Mouse (Mus musculus) liver, embryonic 12.5 days (tissue): ENCODE measurements at regions not wholly inside any gene's neighbourhood (a gene's known extent, or its start where the extent isn't known, plus 50 kb on each side); places are given as distances from the start of the nearest gene placed in this dataset.

Experiments
- ATAC-seq: fragments of 200-750 bp; cut with Nextera tagmentation; 2 replicates; pipeline ENCODE4 v1.8.0; 2017; ENCODE audit warnings: moderate number of reproducible peaks, mild to moderate bottlenecking, moderate library complexity
- H3K27ac ChIP-seq: fragments of 300-500 bp; sonication (generic); 2 replicates; pipeline ENCODE4 v1.5.1; 2016; ENCODE audit warnings: mild to moderate bottlenecking
- H3K27me3 ChIP-seq: fragments of 300-500 bp; sonication (generic); replicated peaks from 2 replicates; pipeline ENCODE4 v1.6.1; 2016; ENCODE audit warnings: mild to moderate bottlenecking, moderate library complexity
- H3K36me3 ChIP-seq: fragments of 300-500 bp; sonication (generic); 2 replicates; pipeline ENCODE4 v1.6.1; 2016; ENCODE audit warnings: mild to moderate bottlenecking, moderate library complexity
- H3K4me1 ChIP-seq: fragments of 300-500 bp; sonication (generic); 2 replicates; pipeline ENCODE4 v1.6.1; 2016
- H3K4me2 ChIP-seq: fragments of 300-500 bp; sonication (generic); 2 replicates; pipeline ENCODE4 v1.6.1; 2016; ENCODE audit warnings: mild to moderate bottlenecking, moderate library complexity
- H3K4me3 ChIP-seq: fragments of 300-500 bp; sonication (generic); 2 replicates; pipeline ENCODE4 v1.5.1; 2016; ENCODE audit warnings: mild to moderate bottlenecking, moderate library complexity
- H3K9ac ChIP-seq: fragments of 300-500 bp; sonication (generic); 2 replicates; pipeline ENCODE4 v1.6.1; 2016; ENCODE audit warnings: mild to moderate bottlenecking, moderate library complexity
- H3K9me3 ChIP-seq: fragments of 300-500 bp; sonication (generic); replicated peaks from 2 replicates; pipeline ENCODE4 v1.6.1; 2016; ENCODE audit warnings: mild to moderate bottlenecking, moderate library complexity
- WGBS: fragments of 180-500 bp; shearing (Covaris S2); methylation state at CpG from one replicate; pipeline ENCODE4 v1.1.7; 2016; ENCODE audit not compliant: insufficient replicate concordance; 5-methylcytosine and 5-hydroxymethylcytosine counted together

DNA sequence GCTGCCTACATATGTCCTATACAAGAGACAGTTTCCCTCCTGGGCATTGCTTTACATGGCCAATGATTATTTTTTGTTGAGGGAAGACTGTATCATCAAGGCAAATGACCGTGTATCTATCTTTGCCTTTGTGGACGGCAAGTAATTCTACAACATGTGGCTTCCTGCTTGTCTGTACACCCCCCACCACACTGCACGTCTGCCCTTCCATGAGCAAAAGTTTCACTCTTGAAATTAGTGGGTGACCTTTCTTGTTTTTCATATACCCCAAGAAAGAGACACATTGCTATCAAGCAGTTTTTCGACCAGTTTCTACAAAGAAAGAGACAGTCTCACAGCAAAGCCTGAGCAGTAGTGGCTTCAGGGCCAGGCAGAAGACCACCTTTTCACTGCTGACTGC lies 180.5 kb upstream of the Prdm1 start:
- WGBS, result 62% methylated on average over 4 of the region's 4 CpGs
- no peak overlapping the region for H3K4me3 ChIP-seq
- ATAC-seq, result no peak

DNA sequence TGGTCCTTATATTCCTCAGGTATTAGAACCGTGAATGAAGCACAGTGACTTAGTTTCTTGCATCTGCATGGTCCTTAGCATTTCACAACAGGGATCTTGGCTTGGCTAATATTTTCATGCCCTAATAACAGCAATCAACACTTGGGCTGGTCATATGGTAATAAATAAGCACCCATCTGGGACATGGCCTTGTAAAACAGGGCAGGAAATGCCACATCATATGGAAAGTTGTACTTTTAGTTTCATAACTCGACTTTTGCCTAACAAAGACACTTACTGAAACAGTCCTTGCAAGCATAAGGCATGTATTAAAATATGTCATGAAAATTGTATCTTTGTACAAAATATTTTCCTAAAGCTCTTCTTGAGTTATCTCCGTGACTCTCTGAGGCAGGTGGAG lies 175.8 kb upstream of the Prdm1 start:
- Histone ChIP-seq H3K9ac (no peak overlapping the region), H3K36me3 (no peaks in the 10 kb centered on the region), H3K27me3 (no peaks in the 10 kb centered on the region), H3K9me3 (no peaks in the 10 kb centered on the region), H3K27ac (no peak overlapping the region), H3K4me1 (peaks cover 5% of the 10 kb centered on the region; the same call in 1 of the 2 replicates), H3K4me3 (no peak overlapping the region), H3K4me2 (no peak overlapping the region)
- ATAC-seq, result no peak
- WGBS, result 69% methylated on average over 3 of the region's 3 CpGs

More for the DNA sequence above, 180.5 kb upstream of the Prdm1 start:
- Histone ChIP-seq H3K9me3 (no peaks in the 10 kb centered on the region), H3K27ac (no peak overlapping the region), H3K36me3 (no peaks in the 10 kb centered on the region), H3K4me2 (no peak overlapping the region), H3K4me1 (no peaks in the 10 kb centered on the region), H3K9ac (no peak overlapping the region), H3K27me3 (no peaks in the 10 kb centered on the region)

DNA sequence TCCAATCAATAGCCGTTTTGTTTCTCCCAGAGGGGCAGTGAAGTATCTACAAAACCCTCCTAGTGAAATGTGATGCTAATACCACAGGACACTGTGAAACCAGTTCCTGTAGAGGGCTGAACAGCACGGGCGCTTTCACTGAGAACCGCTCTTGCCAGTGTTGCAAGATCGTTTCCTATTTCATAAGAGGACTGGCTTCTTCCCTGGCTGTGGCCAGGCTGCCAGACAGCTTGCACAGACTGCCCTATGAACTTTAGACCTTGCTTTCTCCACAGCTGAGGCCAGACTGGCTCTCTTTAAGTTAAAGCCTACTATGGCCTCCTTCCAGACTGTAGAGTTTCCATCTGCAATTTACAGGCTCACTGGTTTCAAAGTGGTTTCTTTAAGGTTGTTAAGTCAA lies 173.8 kb upstream of the Prdm1 start:
- no peak overlapping the region for H3K27ac ChIP-seq
- no peaks in the 10 kb centered on the region for H3K9me3 ChIP-seq
- H3K9ac ChIP-seq, result no peak overlapping the region
- peaks cover 5% of the 10 kb centered on the region; the same call in 1 of the 2 replicates for H3K4me1 ChIP-seq
- peak; percentile 65 for ATAC-seq
- H3K4me3 ChIP-seq, result no peak overlapping the region
- H3K4me2 ChIP-seq, result no peak overlapping the region
- no peaks in the 10 kb centered on the region for H3K36me3 ChIP-seq
- H3K27me3 ChIP-seq, result no peaks in the 10 kb centered on the region
- 34% methylated on average over 5 of the region's 5 CpGs for WGBS

DNA sequence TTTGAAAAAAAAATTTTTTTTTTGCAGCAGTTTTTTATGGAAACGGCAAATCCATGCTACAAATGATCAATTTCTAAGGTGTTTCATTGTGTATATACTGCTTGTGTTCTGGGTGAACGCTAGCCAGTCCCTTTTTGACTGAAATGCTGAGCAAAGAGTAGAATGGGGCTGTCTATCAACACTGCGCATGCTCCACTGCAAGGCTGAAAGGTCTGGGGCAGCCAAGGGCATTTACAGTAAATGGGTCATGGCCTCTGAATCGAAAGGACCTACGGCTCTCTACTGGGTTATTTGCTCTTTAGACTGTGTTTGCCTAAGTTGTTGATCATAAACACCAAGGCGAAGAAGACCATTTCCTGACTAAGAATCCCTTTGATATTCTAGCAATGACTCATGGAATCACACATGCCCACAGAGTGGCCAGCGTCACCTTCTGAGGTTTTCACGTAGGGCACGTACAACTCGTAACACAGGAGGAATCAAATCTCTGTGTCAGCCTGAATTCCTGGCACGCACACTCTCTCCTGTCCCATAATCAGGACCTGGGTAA lies 171.8 kb upstream of the Prdm1 start:
- no peaks in the 10 kb centered on the region for H3K9me3 ChIP-seq
- H3K27me3 ChIP-seq, result no peaks in the 10 kb centered on the region
- H3K4me1 ChIP-seq, result peaks cover 5% of the 10 kb centered on the region; the same call in 1 of the 2 replicates
- no peak for ATAC-seq
- no peak overlapping the region for H3K9ac ChIP-seq
- H3K27ac ChIP-seq, result no peak overlapping the region
- no peak overlapping the region for H3K4me2 ChIP-seq
- 72% methylated on average over 11 of the region's 11 CpGs for WGBS
- no peak overlapping the region for H3K4me3 ChIP-seq
- no peaks in the 10 kb centered on the region for H3K36me3 ChIP-seq

DNA sequence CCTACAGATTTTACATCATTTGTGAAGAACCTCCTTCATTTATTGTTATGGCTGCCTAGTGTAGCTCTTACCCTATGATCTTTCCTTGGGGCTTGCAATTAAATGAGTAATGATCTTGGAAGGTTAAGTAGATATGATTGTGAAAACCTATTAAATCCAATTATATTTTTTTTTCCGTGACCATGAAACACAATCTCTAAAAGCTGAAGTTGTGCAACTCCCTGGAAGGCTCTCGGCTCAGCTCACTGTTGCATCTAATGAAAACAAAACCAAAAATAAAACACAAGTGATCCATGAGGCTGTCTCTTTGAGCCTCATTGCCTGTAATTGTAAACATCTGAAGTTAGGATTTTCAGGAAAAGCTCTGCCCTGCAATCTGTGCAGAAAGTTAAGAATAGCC lies 169.7 kb upstream of the Prdm1 start:
- H3K27ac ChIP-seq, result no peak overlapping the region
- no peak overlapping the region for H3K4me3 ChIP-seq
- no peak overlapping the region for H3K9ac ChIP-seq
- WGBS, result 69% methylated on average over 2 of the region's 2 CpGs
- H3K4me1 ChIP-seq, result peaks cover 5% of the 10 kb centered on the region; the same call in 1 of the 2 replicates
- no peak overlapping the region for H3K4me2 ChIP-seq
- H3K9me3 ChIP-seq, result no peaks in the 10 kb centered on the region
- no peaks in the 10 kb centered on the region for H3K27me3 ChIP-seq
- no peaks in the 10 kb centered on the region for H3K36me3 ChIP-seq
- ATAC-seq, result no peak

DNA sequence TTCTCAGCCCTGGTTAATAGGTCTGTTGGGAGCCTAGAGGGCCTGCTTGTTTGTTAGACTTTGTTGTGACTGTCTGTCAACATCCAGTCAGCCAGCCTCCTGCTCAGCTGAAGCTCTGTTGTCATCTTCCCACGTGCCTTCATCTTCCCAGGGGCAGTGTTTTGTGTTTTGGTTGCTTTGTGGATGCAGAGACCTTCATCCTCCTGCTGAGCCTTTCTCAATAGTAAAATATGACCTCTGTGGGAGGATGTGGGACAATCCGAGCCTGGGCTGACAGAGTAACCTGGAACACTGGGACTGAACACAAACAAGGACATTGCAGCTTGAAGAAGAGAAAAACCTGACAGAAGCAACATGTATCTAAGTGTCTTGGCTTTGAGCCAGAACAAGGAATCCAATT lies 168.7 kb upstream of the Prdm1 start:
- Histone ChIP-seq H3K27me3 (no peaks in the 10 kb centered on the region), H3K9me3 (no peaks in the 10 kb centered on the region), H3K9ac (no peak overlapping the region), H3K4me2 (no peak overlapping the region), H3K4me3 (no peak overlapping the region), H3K4me1 (no peaks in the 10 kb centered on the region), H3K36me3 (no peaks in the 10 kb centered on the region), H3K27ac (no peak overlapping the region)
- 40% methylated on average over 2 of the region's 2 CpGs for WGBS
- ATAC-seq, result no peak

DNA sequence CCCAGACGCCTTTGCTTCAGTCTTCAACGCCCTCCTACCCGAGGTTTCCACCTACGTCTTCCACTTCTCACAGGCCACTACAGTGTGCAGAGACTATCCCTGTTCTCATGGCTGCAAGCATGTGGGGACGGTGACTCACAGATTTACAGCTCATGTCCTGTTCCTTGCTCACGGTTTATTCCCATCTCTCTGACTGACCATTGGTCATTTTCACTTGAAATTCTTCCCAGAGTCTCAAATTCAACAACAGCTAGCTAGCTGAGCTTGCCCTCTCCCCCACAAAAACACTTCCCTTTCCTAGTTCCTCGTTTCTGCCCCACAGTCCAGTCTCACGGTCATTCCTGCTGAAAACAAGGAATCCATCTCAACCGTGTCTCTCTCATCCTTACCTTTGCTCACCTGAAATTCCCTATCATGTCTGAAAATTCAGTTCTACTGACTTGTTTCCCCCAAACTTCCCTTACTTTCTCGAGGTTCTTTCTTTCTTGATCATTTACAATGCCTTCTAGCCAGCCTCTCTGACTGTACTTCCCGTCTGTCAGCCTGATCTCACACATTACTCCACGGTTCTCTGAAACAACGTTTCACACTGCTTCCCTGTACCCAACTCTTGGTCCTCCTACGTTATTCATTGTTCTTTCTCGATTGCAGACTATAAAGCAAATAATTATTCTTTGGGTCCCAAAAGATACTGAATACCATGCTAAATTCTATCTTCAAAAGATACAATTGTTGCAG lies 163.5 kb upstream of the Prdm1 start:
- 36% methylated on average over 15 of the region's 15 CpGs for WGBS
- H3K9me3 ChIP-seq, result no peaks in the 10 kb centered on the region
- no peak overlapping the region for H3K27ac ChIP-seq
- no peak overlapping the region for H3K4me2 ChIP-seq
- no peak overlapping the region for H3K9ac ChIP-seq
- no peak for ATAC-seq
- H3K27me3 ChIP-seq, result no peaks in the 10 kb centered on the region
- no peaks in the 10 kb centered on the region for H3K36me3 ChIP-seq
- H3K4me3 ChIP-seq, result no peak overlapping the region
- peaks cover 1% of the 10 kb centered on the region; the same call in 1 of the 2 replicates for H3K4me1 ChIP-seq

DNA sequence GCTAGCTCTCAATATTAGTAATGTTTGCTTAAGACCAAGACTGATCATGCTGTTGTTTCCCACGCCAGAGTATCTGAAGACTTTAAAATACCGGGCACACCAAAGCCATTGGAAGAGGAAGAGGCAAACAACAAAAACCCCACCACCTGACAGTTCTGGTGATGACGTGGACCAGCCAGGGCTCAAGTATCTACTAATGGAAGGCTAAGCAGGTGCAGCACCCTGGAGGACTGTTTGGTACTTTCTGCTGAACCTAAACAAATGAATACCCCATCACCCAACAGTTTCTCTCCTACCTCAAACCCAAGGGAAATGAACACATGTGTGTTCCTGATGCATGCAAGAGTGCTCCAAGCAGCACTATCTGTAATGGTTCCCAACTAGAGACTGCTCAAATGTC lies 160.3 kb upstream of the Prdm1 start:
- no peaks in the 10 kb centered on the region for H3K27me3 ChIP-seq
- no peaks in the 10 kb centered on the region for H3K9me3 ChIP-seq
- H3K9ac ChIP-seq, result no peak overlapping the region
- no peak overlapping the region for H3K4me2 ChIP-seq
- ATAC-seq, result no peak
- H3K4me1 ChIP-seq, result peaks cover 21% of the 10 kb centered on the region
- H3K27ac ChIP-seq, result no peak overlapping the region
- no peak overlapping the region for H3K4me3 ChIP-seq
- WGBS, result 69% methylated on average over 3 of the region's 3 CpGs
- no peaks in the 10 kb centered on the region for H3K36me3 ChIP-seq

DNA sequence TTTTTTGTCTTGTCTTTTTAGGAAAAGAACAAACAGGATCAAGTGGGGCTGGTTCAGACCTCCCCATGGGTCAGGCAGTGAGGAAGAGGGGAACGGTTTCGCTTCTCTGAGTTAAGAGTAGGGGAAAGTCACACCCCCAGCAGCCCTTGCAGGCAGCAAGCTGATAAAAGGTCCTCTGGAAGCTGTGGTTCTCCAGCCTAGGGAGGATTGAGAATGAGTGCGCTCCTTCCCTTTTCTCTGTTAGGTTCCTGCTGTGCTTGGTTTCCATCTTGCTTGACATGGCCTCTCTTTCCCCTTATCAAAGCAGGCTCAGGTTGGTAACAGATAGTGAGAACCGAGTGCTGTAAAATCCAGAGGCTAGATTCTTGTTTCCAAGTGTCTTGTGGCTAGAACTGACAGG lies 157.8 kb upstream of the Prdm1 start:
- Histone ChIP-seq H3K4me3 (no peak overlapping the region), H3K9me3 (no peaks in the 10 kb centered on the region), H3K4me2 (peak overlapping the region; percentile 46), H3K27me3 (no peaks in the 10 kb centered on the region), H3K9ac (no peak overlapping the region), H3K27ac (peak overlapping the region; percentile 26; the same call in 1 of the 2 replicates), H3K36me3 (no peaks in the 10 kb centered on the region), H3K4me1 (peaks cover 21% of the 10 kb centered on the region)
- 9% methylated on average over 4 of the region's 4 CpGs for WGBS
- peak; percentile 76 for ATAC-seq

DNA sequence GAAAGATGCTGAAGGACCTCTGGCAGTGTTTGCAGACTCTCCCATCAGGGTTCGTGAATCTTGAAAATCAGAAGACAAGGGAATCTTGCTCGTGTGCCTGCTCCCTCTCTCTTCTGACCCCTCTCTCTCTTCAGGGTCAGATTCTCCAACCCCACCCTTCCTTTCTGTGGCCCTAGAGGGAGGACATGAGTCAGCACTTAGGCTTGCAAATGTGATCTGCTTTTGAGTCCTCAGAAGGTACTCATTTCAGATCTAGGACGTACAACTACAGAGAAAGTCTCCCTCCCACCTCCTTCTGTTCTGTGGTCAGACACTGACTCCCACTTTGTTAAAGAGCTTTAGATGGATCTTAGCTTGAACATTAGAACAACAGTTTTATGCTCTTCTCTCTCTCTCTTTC lies 156.9 kb upstream of the Prdm1 start:
- Histone ChIP-seq H3K27me3 (no peaks in the 10 kb centered on the region), H3K36me3 (no peaks in the 10 kb centered on the region), H3K4me3 (no peak overlapping the region), H3K9ac (no peak overlapping the region), H3K27ac (no peak overlapping the region), H3K4me1 (peaks cover 21% of the 10 kb centered on the region), H3K9me3 (no peaks in the 10 kb centered on the region), H3K4me2 (peak overlapping the region; percentile 46)
- 18% methylated on average over 3 of the region's 3 CpGs for WGBS
- no peak for ATAC-seq

DNA sequence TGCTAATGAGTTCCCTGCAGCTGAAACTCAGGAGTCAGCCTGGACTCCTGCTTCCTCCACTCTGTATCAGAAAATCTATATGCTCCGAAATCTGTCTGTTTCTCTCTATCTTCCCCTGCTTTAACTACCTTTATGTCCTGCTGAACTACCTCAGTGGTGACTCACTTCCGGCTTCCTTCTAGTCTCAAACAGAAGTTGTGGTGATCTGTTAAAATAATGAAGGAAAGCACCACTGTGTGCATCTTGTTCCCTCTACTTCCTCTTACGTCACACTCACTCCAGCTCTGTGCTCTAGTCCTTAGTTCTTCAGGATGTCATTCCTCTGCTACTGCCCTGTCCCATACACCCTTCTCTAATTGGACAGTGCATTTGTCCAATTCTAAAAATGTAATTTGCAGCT lies 148.2 kb upstream of the Prdm1 start:
- Histone ChIP-seq H3K36me3 (no peaks in the 10 kb centered on the region), H3K4me1 (no peaks in the 10 kb centered on the region), H3K27me3 (no peaks in the 10 kb centered on the region), H3K9ac (no peak overlapping the region), H3K9me3 (no peaks in the 10 kb centered on the region), H3K4me2 (no peak overlapping the region), H3K27ac (no peak overlapping the region), H3K4me3 (no peak overlapping the region)
- no peak for ATAC-seq
- 49% methylated on average over 3 of the region's 3 CpGs for WGBS

DNA sequence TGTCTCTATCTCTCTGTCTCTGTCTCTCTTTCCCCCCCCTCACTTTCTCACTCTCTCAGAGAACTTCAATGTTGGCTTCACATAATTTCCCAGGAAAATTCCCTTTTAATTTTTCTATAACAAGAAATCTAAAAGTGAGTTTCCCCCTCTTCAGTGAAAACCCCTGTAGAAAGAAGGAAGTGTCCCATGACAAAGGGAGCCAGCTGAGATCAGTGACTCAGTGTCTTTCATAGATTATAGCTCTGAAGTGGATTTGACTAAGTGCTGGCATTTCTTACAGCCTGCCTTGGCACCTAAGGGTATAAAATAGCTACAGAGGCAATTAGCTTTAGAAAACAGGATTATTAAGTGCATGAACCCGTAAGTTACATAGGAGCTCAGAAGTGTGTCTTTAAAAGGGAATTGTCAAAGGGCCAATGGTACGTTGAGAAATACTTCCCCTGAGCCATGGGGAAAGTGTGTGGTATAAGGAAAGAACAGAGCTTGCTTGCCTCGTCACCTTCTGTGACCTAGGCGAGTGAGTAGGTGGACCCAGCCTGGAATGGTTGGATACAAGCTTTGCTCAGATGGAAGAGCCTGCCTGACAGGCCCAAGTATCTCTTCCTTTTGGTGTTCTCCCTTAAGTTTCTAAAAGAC lies 137.3 kb upstream of the Prdm1 start:
- ATAC-seq, result no peak
- H3K36me3 ChIP-seq, result no peaks in the 10 kb centered on the region
- WGBS, result 61% methylated on average over 4 of the region's 4 CpGs

More for the DNA sequence above, 137.3 kb upstream of the Prdm1 start:
- Histone ChIP-seq H3K9ac (no peak overlapping the region), H3K4me1 (no peaks in the 10 kb centered on the region), H3K4me3 (no peak overlapping the region), H3K9me3 (no peaks in the 10 kb centered on the region), H3K4me2 (no peak overlapping the region), H3K27me3 (no peaks in the 10 kb centered on the region), H3K27ac (no peak overlapping the region)
